Mouse (Mus musculus): ENCODE results near the gene Coa7.

The Coa7 gene

DNA sequence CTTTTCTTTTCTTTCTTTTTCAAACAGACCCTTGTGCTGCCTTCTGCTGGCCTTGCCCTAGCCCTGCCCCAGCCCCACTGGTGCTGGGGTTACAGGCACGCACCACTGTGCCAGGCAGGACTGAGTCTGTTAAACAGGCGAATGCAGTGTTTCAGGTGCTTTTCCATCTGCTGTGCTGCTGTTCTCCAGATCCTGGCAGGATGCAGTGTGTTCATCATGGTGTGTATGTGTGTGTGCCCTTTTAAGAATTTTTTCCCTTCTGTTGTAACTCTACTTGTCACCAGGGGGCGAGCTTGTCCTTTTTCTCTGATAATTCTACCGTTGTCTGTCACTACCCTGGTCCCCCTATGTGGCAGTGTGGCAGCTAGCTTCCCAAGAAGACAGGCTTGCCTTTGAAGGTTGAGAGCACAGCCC is 11.3 kb downstream of the Coa7 start:
- 6% methylated on average over 4 of the region's 4 CpGs for WGBS

DNA sequence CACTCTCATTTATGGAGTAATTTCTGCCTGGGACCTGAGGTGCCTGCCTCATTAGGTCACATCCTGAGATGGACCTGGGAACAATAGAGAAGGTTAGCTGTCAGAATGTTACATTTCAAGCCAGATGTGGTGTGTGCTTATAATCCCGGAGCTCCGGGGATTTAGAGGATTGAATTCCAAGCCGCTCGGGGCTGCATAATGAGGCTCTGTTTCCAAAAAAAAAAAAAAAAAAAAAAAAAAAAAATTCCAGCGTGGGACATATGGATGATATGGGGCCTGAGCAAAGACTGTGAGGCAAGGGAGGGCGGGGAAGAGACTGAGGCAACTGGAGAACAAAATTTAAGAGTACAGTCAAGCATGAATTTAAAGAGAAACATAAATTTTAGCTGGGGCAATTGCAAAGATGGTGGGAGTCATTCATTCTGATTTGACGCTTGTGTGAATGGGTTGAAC is 16.7 kb downstream of the Coa7 start:
- 25% methylated on average over 7 of the region's 7 CpGs for WGBS

DNA sequence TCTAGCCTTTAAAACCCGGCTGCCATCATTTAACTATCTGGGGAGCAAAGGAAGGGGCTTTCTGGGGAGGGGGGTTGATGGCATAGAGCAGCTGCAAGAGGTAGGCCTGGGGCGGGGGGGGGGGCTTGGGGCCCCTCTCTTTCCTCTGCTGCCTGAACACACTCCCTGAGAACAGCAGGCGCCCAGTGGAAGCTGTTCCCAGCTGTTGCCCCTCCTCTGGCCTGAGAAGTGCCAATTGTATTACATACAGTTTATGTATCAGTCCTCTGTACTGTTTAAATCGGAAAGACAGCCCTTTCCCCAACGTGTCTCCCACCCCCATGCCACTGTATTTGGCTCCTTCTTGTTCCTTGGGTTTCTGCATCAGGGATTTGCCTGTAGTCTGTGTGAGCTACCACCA is 17.9 kb downstream of the Coa7 start:
- WGBS, result 72% methylated on average over 5 of the region's 5 CpGs

DNA sequence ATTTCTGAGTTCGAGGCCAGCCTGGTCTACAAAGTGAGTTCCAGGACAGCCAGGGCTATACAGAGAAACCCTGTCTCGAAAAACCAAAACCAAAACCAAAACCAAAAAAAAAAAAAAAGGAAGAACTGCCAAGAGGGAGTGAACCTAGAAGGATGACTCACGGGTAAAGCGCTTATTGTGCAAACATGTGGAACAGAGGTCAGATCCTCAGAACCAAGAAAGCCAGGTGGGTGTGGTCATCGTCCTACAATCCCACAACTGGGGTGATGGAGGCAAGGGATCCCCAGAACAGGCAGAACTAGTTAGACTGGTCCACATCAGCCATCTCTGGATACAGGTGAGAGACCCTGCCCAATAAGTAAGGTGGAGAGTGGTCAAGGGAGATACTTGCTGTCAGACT is 19.2 kb downstream of the Coa7 start:
- 88% methylated on average over 5 of the region's 5 CpGs for WGBS

DNA sequence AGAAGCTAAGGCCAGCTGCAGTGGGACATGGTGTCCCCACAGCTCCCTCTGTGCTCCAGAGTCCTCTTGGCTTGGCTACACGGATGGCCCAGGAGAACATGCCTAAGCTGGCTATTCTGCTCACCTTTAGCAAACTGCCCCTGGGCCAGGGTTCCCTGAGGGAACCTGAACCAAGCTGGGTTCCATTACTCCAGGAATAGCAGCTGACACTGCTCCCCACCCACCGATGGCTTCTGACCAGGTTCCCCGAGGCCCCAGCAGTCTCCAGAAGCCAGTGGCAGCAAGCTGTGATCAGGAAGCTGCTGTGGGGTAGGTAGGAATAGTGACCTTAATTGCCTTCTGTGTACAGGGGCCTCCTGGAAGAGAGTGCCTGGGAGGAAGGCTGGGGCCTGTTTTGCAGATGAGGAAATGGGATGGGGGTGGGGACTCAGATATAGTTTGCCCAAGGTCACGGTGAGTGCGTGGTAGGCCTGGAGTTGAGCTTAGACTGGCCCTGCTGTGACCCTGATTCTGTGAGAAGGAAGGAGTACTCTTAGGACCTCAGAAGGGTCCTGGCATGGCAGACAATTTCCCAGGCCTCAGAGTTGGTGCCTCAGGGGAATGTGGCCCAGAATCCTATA is 20.4 kb downstream of the Coa7 start:
- WGBS, result 73% methylated on average over 5 of the region's 5 CpGs

DNA sequence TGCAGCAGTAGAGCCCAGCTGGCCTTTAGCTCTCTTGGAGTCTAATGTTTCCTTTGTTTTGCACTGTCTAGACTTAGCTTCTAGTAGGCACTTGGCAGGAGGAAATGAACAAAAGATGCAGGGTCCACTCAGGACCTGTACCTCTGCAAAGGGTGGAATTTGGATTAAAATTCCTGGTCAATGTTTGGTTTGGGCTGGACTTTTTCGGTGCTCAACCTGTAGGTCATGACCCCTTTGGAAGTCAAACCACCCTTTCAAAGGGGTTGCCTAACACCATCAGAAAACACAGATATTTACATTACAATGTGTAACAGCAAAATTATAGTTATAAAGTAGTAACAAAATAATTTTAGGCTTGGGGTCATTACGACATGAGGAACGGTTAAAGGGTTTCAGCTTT is 21.1 kb downstream of the Coa7 start:
- WGBS, result 96% methylated on average over 3 of the region's 3 CpGs

DNA sequence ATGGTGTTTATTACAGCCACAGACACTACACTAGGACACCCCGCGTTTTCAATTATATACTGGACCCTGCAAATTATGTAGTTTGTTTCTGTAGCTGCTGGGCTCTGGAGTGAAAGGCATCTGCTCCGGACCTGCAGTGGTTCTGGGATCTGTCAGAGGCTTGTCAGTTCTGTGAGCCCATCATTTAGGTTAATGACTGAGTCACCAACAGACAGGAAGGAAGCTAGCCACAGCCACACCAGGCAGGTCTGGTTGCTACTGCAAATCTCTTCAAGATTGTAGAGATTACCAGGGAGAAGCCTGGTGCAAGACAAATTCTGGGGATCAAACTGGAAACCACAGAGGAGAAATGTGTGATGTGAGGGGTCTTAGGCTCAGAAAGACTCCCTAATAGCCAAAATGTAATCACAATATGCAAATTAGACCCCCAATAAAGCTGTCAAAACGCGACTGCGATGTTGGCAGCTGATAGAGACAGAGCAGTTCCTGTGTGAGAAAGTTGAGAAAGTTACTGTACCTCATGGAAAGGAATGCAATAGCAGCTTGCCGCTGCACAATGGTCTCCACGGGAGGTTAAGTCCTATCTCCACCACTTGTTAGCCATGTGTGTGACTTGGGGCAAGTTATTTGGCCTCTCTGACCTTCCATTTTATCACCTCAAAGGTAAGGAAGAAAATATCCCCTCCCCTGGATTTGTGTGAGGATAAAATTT is 22.1 kb downstream of the Coa7 start:
- 64% methylated on average over 8 of the region's 8 CpGs for WGBS

DNA sequence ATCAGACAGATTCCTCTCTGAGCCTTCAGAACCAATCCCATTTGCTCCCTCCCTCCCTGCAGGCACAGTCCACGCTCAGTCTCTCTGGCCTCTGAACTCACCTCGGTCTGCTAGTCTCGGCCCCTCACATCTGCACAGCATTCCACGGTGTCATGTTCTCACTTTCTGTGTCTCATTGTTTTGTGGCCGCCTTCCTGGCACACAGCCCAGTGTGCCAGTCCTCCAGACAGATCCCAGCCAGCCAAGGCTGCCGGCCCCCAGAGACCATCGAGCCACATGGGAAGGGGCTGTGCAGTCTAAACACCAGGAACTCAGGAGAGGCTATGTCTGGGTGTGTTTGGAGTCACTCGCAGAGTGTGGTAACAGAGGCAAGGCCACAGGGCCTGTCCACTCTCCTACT is 22.9 kb downstream of the Coa7 start:
- WGBS, result 32% methylated on average over 8 of the region's 8 CpGs

DNA sequence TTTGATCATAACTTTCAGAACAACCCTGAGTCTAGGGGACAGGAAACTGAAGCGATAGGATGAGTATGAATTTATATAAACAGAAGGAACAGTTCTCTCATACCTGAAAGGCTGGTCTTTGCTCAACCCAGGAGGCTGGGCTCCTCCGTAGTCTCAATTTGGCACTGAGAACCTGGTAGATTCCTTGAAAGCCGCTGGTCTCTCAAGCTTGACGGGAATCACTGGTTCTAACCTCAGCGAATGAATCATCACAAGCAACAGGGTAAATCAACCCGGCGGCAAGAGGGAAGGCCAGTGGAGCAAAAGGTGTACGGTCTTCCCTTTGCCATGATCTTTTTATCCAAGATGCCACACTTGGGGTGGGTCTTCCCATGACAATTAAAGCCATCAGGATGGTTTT is 29.5 kb downstream of the Coa7 start:
- WGBS, result 95% methylated on average over 8 of the region's 8 CpGs

DNA sequence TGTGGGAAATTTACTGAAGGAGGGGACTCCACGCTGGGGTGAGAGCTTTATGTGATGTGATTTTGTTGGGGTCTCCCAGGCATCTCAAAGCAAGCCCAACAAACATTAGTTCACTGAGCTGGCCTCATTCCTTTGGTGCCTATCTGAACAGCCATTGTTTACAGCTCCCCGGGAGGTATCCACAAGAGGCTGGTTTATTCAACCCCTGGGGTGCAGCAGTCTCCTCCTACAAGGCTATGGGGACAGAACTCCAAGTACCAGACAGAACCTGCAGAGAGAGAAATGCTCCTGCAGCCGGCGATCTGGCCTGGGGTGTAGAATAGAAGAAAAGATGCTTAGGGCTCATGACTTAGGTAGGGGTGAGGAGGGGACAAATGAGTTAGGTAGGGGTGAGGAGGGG is 30.6 kb downstream of the Coa7 start:
- 62% methylated on average over 4 of the region's 4 CpGs for WGBS

DNA sequence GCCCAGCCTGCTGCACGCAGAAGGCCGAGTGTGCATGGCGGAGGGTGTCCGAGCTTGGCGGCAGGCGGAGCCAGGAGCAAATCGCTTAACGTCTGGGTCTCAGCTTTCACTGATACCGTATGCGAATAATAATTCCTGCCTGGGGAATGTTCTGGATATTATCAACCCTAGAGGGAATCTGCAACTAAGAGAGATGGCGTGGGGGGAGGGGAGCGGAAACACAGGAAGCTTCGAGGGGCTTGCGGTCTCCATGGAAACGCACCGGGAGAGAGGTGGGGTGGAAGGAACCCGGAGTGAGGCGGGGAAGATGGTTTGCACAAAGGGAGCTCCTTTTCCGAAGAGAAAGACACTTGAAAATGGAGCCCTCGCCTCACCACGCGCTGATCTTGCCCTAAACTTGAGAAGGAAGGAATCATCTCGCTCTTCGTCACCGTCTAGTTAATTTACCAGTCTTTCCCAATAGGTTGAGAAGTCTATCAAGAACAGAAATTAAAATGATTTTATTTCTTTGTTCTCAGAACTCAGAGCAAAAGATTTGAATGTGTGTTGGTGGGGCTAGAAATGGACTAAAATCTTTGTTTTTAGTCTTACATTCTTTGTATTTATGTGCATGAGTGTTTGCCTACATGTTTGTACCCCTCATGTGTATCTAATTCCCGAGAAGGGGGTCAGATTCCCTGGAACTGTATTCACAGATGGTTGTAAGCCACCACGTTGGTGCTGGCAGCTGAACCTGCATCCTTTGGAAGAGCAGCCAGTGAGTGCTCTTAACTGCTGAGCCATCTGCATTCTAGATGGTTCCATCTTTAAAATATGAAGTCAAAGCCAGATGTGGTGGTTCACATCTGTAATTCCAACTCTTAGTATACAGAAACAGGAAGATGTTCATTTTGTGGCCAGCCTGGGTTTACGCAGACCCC is 32.5 kb downstream of the Coa7 start:
- 19% methylated on average over 28 of the region's 28 CpGs for WGBS

DNA sequence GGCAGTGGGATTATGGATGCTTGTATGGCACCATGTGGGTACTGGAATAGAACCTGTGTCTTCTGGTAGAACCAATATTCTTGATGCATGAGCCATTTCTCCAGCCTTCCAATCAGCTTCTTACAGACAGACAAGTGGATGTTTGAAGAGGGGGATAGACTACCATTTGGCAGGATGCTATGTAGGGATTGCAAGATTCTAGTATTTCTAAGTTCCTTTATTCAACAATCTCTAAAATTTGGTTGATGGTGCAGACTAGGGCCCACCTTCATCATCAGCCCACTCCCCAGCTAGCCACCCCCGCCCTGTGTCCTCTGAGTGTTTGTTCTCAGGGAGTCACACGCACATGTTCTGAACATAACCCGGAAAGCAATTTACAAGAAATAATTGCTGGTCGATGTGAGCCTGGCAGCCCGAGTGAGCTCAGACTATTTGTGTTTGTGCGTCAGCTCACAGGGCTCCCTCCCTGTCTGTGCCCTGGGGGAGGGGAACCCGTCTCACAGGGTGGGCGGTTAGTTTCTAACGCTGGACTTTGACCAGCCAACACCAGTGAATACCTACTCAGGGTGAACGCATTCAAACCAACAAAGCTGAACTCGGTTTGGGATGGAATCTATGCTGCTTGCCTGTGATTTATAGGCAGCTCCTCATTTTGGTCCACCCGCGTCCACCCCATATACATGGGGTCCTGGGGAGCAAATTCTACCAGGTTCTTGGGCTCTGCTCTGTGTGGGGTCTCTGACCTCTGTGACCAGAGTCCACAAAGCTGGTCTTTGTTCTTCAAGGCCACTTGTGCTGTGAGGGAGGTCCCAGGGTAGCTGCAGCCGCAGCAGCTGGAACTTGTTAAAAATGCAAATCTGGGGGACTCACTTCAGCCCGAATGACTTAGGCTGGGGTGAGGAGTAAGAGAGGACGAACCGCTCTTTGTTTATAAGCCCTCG is 34.7 kb downstream of the Coa7 start:
- 42% methylated on average over 18 of the region's 18 CpGs for WGBS

DNA sequence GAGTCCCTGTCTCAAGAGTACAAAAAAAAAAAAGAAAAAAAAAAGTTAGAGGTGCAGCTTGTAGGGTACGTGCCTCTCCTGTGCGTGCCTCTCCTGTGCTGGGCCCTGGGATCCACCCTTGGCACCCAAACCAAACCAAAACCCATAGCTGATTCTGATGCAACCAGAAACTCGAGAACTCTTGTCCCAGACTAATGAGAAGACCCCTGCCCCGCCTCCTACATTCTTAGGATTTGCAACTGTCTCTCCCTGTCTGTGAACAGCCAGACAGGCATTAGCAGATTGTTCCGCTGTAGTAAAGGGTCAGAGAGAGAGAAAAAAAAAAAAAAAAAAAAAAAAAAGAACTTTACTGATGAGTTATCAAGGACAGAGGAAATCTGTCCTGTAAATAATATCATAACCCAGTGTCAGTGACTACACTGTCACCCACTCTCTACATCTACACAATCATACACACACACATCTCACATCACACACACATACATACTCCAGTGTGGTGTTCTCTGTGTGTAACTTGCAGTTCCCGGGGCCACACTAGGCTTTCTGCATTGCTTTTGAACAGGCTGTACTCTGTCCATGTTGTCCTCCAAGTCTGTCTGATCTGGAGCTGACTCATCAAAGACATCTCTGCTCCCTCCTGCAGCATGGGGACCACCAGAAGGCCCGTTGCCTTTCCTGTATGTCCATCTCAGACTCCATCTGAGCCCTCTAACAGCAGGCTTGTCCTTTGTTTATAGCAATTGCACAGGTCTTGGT is 35.6 kb downstream of the Coa7 start:
- WGBS, result 75% methylated on average over 7 of the region's 7 CpGs

DNA sequence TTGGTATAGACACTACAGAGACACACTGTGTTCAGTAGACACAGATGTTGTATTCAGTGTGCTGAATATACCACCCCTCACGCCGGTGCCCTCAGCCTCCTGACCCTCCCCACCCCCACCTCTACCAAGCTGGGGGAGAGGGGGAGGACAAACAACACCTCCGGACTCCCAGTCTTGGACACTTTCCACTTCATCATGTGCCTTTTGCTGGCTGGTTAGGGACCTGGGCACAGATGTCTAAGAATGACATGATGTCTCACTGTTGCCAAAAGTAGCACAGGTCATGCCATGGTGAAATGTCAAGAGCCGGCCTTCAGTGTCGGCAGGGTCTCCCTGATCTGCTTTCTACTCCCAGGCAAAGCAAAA is 36.2 kb downstream of the Coa7 start:
- WGBS, result 46% methylated on average over 5 of the region's 5 CpGs

DNA sequence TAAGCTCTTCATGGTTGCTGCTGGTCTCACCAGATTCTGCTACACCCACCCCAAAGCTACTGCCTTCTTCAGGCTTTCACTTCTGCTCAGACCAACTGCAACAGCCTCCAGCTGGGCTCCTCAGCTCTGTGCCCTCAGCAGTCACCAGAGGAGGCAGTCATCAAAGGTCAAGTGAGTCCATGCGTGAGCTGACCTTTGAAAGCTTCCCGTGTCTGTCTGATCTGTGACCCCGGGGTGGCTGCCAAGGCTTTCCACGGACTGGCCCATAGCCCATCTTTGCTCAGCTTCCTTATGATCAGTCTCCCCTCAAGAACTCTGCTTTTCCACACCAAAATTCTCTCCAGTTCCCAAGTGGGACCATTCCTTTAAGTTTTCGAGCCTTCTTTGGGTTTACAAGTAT is 41.3 kb downstream of the Coa7 start:
- 58% methylated on average over 5 of the region's 5 CpGs for WGBS

DNA sequence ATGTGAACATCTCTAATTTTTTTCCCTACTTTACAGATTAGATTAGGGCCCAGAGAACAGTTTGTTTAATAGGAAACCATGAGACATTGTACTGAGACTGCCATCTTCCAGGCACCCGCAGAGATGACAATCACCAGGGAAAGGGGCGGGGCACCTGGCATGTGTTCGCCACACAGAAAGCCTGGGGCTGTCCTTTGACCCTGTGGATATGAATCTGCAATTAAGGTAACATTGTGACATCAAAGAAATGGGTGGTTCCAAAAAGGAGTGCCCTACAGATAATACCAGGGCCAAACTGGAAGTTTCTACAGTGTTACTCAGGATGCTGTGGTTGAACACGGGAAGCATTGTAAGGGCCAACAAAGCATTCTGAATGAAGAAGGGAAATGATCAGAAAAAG is 42.5 kb downstream of the Coa7 start:
- 68% methylated on average over 4 of the region's 4 CpGs for WGBS

DNA sequence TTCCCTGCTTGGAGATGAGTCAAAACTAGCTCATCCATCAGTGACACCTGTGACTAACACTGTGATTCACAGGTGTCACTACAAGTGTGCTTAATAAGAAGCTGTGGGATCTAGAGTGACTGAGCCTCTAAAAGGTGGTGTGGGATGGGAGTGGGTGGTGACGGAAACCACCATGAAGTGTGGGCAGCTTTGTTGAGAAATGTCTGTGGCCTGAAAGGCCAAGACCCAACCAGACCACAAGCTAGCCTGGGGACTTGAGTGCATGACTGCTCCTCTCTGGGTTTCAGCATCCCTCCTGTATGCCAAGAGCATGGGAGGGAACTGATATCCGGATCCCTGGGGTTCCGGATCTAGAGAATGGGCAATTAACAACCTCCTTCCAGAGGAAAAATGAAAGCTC is 43.5 kb downstream of the Coa7 start:
- WGBS, result 76% methylated on average over 3 of the region's 3 CpGs

DNA sequence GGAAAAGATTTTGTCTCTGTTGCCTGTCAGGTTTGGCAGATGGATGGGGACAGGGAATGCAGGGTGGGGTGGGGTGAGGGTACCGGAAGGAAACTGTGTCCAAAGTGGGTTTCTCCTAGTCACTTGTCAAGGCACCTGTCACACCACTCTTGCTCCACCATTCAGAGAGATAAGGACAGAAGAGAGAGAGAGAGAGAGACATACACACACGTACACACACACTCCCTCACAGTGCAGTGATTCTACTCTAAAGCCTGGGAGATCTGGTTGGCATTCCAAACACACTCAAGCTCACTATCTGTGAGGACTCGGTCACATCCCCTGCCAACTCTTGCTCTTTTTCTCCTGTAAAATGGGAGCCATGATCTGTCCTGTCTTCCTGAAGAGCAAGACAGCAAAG is 44.2 kb downstream of the Coa7 start:
- WGBS, result 88% methylated on average over 3 of the region's 3 CpGs

DNA sequence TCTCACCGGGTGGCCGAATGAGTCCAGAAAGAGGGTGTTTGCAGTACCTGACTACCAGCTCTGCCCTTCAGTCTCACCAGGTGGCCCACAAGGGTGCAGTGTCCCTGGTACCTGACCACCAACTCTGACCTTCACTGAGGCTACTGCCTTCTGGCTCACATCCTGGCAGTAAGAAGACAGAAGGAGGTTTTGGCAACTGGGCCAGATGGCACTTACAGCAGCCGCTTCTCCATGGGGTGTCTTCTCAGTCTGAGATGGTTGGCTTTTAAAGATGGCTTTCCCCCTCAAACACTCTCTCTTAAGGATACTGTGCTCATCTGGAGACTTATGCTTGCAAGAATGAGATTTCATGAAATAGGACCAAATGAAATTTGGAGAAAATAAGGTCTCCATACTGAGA is 51.5 kb downstream of the Coa7 start:
- WGBS, result 81% methylated on average over 3 of the region's 3 CpGs

DNA sequence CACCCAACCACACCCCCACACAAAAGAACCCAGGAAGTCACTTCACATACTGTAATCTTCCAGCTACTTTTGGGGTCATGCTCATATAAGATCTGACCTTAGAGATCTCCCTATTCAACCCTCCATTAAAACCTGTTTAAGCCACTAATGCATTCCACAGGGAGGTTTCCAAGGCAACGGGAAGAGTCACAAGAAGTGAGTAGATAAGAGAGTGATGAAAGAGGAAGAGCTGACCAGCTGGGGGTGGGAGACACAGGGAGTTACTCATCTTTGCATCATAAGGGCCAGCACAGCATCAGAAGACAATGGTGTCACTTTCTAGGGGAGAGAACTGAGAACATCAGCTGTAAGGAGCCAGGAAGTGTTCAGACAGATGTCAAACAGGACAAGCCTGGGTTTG is 52.2 kb downstream of the Coa7 start:
- 22% methylated on average over 1 of the region's 1 CpGs for WGBS

DNA sequence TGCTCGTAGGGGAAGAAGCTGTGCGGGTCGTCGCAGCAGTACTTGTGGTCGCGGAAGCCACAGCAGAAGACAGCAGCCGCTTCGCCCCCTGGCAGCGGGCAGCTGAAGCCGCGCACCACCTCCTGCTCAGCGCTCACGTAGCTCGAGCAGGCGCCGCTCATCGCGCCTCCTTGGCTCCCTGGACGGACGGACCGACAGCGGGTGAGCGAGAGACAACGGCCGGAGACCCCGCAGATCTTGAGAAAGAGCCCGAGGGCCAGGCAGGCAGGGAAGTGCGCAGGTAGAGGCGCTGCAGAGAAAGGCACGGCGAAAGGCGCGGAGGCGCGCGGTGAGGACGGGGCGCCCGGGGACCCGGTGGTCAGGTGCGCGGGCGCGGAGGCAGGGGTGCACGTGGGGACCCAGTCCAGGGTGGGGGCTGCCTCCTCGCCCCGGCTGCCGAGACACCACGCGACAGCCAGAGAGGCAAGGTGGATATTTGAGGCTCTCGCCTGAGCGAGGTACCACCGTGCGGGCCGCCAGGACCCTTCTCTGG is 55.3 kb downstream of the Coa7 start, which contains the start of gene Shisal2a:
Gene Shisal2a (minus strand): TSS at position 167 of the 532 bp plus-strand sequence.
- WGBS, result 5% methylated on average over 54 of the region's 55 CpGs
